Mouse (Mus musculus): Measurements from ENCODE around the gene Nexn.
A peak's percentile ranks its signal among the peaks of the same experiment; 100 is the strongest.

The Nexn gene

DNA sequence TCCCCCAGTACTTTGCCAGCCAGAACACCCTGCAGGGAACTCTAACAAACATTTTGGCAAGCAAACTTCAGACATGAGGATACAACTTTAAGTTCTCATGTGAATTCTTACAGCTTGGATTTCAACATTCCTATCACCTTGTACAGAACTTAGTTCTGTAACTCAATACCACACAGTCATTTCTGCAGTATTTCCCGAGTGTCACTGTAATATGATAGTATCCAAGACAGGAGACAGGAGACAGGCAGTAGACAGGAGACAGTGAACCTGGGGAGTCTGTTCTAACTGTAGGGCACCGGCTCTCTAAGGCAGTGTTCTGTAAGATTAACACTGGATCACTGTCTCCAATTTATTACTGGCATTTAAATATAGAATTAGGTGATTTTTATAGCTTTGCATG is 12.3 kb upstream of the Nexn start:
- no peak for DNase-seq (ENCODE audit: low read depth, low spot score)

DNA sequence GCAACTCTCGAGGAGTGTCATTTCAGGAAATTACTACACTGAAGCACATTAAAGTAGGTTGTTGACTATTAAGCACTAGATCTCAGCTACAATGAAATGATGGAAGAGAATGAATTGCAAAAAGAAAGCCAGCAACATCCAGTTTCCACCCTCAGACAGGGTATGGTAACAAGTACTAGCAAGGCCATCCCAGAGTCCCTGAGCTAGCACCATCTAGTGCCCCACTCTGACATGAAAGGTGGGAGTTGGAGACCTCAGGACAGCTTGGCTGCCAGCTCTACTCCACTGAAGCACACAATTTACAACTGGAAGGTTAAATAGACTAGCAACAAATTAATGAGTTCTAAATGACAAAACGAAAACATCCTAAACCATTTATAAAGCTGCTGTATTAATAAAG is 11.8 kb upstream of the Nexn start:
- no peak for DNase-seq (ENCODE audit: low read depth, low spot score)

DNA sequence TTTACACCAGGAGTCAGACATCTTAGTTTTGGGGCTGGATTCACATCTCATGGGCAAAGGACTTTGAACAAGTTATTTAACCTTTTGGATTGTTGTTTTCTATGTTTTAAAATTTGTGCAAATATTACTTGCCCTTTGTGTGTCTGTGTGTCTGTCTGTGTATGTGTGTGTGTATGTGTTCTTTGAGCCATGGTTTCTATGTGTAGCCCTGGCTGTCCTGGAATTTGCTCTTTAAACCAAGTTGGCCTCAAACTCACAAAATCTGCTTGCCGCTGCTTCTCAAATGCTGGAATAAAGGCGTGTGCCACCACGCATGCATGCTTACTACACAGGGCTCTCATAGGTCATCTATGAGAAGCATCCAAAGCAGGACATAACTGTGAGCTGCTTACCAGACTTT is 10.8 kb upstream of the Nexn start:
- no peak for DNase-seq (ENCODE audit: low read depth, low spot score)

DNA sequence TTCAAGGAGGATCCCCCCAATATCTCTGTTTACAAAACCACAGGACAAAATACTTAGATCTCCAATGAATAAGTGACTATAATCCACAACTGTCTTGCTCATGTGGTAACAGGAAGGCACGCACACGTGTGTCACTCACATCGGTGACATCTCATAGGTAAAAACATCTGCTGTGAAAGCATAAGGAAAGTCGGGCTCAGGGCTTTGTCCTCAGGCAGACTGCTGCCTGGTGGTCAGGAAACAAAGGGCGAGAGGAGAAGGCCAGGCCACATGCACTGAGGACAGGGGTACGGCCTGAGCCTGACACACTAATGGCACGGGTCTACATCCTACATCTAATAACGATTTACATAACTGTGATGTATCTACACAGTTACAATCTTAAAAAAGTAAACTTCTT is 8.9 kb upstream of the Nexn start:
- DNase-seq (ENCODE audit: low read depth, low spot score), result no peak

DNA sequence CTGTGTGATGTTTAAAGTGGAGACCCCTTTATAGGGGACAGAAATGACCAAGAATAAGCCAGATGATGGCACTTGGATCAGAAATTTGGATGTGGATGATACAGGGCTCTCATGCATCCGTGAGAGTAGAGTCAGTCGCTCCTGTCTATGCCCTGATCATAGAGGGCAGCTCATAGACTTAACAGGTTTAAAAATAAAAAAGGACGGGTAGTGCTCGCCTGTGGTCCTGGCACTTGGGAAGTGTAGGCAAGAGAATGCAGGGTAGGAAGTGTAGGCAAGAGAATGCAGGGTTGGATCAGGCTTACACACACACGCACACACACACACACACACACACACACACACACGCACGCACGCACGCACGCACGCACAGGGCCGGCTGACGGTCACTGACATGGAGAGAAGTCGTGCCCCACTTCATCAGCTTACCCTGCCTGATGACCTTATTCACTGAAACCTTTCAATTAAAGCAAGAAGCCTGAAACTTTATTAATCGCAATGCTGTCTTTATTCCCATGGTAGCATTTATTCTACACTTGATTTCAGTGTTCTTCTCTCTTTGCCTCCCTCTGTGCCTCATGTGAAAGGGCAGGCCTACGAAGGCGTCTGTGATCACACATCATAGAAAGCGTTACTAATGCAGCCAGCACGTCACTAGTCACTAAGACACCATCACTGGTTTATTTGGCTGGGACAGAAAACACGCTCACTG is 7.0 kb upstream of the Nexn start:
- DNase-seq (ENCODE audit: low read depth, low spot score), result no peak

DNA sequence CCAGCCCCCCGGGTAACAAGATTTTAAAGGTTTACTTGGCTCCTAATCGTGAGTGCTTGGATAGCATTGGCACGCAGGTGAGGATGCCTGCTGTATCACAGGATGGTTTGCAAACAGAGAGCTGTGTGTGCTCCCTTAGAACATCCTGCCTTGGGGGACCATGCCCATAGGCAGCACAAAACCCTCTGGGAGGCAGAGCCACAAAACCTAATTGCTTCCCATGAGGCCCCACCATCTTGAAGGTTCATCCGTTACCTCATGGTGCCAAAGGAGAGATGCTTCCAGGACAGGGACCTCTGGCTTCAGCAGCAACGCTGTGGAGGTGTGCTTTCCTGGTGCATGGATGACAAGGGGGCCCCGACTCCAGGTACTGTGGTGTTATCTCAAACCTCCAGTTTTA is 5.7 kb upstream of the Nexn start:
- DNase-seq (ENCODE audit: low read depth, low spot score), result no peak

DNA sequence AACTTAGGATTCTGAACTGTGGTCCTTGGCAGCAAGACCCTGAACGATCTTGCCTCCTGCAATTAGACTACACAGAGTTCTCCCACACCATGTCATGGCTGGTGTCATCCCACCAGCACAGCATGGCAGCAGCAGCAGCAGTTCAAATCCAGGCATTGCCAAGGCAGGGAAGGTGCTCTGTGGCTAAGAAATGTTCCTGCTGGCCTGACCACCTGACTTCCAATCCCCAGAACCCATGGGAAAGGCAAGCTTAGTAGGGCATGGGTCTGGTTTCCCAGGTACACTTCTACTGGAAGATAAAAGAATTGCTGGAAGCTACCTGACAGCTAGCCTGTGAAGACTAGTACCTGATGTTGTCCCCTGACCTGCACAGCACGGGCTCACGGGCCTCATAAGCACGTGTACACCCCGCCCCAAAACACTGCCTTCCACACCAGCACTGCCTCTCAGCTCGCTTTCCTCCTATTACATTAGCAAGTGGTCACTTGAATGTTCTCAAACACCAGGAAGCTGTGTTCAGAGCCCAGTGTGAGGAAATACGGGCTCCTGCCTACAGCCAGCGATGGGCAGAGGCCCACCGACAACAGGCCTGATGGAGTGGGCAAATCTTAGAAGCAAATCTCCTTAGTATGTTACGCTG is 5.0 kb upstream of the Nexn start:
- no peak for DNase-seq (ENCODE audit: low read depth, low spot score)

DNA sequence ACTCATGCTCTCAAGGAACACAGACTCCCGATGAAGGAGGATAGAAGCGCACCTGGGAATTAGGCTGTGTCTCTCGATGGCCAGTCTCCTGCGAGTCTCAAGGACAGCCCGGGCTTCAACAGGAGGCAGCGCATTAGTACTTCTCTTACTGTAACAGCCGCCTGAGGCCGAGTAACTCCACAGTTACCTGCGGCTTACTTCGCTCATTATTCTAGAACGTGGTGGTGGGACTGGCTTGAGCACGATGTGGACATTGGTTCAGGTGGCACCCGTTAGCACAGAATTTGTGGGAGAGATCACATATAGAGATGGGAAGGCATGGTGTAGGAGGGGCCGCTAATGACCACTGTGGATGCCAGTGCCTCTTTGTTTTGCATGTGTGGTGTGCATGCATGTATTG is 1.9 kb upstream of the Nexn start:
- DNase-seq (ENCODE audit: low read depth, low spot score), result no peak

DNA sequence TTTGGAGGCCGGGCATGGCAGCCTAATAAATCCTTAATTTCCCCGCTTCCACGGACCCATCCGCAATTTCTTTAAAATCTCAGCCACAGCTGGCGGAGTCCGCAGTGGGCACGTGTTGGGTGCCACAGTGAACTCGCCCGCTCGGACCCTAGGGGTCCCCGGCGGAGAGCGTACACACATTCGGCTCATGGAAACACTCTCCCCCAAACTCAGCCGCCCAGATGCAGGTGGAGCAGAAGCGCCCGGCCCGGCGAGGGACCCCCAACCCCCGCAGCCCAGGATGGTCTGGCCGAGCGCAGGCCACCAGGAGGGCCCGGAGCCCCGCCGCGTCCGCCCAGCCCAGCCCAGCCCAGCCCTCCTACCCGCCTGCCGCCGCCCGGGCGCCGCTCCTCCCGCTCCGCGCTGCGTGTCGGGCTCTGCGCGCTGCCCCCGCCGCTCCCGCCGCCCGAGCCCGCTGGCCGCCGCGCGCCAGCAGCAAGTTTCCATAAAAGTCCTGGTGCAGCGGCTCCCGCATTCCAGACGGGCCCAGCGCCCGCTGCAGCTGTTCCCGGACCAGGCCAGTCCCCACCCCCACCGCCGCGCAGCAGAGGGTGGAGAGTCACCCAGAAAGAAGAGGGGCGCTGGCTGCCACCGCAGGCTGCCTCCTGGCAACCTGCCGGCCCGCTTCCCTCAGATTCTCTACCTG is 657 bp downstream of the Nexn start:
- DNase-seq (ENCODE audit: low read depth, low spot score), result peak; percentile 32

DNA sequence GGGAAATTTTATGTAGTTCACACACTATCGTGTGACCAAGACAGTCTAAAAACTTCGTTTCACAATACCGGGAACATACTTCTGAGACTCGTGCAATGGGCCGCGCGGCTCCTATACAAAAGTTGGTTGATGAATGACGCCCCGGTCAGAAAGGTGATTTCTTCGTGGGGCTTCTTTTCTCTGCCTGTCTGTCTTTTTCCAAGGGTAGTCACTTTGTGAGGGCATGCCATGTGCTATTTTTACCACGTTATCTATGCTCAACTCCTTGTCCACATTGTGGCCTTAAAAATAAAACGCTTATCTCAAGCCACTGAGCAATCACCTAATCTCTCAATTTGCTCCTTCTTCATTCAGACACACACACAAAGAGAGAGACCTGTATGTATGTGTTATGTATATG is 1.3 kb downstream of the Nexn start:
- no peak for DNase-seq (ENCODE audit: low read depth, low spot score)

DNA sequence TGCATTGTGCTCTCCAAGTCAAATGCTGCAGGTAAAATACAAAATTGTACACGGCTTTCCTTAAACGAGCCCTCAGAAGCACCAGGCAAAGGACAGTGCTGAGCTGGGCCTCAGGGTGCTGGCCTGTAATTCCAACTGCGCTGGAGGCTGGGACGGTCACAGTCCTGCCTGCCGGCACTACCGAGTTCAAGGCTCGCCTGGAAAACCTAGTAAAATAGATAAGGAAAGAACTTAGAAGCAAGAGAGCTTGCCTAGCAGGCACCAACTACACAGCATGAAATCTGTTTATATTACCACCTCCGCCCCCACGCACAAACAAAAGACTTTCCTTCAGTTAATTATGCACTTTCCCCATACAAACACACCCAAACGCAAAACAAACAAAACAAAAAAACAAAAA is 1.8 kb downstream of the Nexn start:
- DNase-seq (ENCODE audit: low read depth, low spot score), result no peak

DNA sequence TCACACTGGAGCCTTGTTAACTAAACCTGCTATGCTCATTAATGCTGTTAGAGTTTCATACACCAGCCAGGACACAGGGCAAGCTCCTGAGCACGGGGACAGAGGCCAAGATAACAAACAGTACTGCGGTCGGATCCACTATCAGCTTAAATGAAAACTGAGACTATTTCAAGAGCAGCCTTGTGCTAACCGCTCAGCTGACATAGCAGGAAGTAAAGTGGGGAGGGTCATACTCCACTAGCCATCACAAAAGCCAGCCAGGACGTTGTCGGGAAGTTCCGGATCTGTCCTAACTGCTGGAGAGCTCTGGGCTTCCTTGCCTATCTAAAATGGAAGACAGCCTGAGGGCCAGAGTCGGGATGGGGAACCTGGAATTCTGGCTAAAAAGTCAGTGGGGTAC is 4.2 kb downstream of the Nexn start:
- no peak for DNase-seq (ENCODE audit: low read depth, low spot score)

DNA sequence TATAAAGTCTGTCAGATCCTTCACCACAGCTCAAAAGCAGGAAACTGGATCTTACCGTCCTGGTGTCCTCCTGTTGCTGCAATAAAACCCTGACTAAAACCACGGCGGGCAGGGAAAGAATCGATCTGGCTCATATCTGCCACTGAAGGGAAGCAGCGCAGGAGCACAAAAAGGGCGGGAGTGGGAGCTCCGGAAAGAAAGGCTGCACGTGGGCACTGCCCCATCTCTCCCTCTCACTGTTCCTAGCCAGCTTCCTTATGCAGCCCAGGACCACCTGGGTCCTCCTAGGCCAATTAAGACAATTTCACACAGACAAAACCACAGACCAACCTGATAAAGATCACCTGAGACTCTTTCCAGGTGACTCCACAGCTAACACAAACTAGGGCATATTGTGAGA is 4.7 kb downstream of the Nexn start:
- no peak for DNase-seq (ENCODE audit: low read depth, low spot score)

DNA sequence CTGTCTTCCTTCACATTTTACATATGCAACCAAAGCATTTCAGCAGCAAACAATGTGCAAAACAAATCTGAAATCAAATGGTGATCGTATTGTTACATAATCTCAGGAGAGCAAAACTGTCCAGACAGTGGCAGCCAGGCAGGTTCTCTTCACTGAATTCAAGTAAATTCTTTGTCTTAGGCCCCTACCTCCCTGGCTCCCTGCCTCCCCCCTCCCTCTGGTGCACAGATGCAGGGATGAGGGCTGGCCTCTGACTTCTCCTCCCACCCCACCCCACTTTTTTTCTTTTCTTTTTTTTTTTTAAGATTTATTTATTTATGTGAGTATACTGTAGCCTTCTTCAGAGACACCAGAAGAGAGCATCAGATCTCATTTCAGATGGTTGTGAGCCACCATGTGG is 5.8 kb downstream of the Nexn start:
- DNase-seq (ENCODE audit: low read depth, low spot score), result no peak

DNA sequence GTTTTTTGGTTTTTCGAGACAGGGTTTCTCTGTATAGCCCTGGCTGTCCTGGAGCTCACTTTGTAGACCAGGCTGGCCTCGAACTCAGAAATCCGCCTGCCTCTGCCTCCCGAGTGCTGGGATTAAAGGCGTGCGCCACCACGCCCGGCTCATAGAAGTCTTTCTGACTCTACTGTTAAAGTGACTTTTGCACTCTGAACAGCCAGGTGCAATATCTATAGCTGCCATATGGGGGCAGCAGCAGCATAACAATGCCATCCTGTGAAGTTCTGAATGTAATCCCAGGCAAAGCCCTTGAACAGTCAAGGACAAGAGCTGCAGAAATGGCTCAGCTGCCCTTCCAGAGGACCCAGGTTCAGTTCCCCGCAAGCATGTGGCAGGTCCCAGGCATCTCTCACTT is 6.7 kb downstream of the Nexn start:
- DNase-seq (ENCODE audit: low read depth, low spot score), result peak; percentile 72

DNA sequence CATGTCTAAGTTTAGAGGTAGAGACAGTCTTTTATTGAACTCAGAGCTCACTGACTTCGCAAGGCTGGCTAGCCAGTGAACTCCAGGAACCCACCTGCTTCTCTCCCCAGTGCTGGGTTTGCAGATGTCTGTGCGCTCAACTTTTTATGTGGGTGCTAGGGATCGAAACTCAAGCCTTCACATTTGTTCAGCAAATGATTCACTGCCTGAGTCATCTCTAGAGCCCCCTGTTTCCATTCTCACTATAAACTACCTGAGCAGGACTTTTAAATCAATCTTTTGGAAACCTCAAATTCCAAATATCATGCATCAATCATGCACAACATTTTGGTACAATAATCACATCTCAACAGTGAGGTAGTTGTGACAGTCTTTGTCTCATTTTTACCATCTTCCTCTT is 8.6 kb downstream of the Nexn start:
- DNase-seq (ENCODE audit: low read depth, low spot score), result no peak

DNA sequence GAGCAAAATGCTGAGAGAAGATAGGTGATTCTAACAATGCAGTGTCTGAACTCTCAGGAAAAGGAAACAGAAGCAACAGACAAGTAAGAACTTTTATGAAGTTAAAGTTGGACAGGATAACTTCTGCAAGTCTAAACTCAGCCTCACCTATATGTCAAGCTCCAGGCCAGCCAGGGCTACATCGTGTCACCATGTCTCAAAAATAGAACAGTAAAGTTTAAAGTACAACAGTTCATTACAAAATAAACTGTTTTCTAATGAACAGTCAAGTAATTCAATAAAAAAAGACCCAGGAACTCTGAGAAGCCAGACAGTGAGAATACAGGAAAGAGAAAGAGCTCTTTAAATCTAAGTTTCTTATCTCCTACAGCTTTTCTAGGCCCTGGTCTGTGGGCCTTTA is 15.7 kb downstream of the Nexn start:
- no peak for DNase-seq (ENCODE audit: low read depth, low spot score)

DNA sequence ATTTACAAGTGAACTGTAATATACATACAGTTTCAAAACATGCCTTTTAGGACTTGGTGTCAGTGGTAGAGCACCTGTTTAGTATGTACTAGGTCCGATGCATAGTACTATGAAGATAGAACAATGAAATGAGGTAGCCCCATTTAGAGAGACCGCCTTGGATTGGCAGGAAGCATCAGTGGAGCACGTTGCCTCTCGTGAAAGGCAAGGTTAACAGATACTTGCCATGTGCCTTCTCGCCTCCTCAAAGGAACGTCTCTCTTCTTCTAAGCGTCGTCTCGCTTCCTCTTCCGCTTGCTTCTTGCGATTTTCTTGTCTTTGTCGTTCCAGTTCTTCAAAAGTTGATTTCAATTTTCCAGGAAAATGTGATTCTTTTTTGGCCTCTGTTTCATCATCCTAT is 18.4 kb downstream of the Nexn start:
- no peak for DNase-seq (ENCODE audit: low read depth, low spot score)

DNA sequence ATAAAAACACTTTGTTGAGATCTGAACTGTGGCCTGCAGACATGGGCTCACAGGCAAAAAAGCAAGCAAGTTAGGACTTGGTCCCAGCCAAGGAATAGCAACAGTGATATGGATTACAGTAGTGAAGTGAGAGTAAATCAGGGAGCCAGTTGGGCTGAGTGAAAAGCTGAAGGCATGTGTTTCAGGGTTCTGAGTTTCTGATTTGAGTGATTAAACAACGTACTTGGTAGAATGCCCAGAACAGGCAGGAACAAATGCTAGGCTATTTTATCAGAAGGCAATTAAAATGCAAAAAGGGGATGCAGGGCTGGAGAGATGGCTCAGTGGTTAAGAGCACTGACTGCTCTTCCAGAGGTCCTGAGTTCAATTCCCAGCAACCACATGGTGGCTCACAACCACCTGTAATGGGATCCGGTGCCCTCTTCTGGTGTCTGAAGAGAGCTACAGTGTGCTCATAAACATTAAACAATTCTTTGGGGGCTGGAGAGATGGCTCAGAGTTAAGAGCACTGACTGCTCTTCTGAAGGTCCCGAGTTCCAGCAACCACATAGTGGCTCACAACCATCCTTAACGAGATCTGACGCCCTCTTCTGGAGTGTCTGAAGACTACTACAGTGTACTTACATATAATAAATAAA is 20.8 kb downstream of the Nexn start:
- peak; percentile 48 for DNase-seq (ENCODE audit: low read depth, low spot score)

DNA sequence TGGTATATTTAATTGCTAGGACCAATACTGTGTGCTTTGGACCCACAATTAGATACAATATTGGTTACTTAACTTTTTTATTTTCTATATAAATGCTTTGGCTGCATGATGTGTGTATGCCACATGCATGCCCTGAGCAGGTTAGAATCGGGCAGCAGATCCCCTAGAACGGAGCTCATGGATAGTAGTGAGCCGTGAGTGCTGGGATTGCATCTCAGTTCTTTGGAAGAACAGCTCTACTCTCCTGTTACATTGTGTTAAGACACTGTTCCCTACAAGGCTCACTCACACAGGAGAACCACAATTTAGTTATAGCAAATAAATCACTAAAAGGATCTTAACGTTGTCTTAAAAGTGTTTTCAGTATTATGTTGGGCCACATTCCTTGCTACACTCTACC is 22.8 kb downstream of the Nexn start:
- DNase-seq (ENCODE audit: low read depth, low spot score), result no peak

DNA sequence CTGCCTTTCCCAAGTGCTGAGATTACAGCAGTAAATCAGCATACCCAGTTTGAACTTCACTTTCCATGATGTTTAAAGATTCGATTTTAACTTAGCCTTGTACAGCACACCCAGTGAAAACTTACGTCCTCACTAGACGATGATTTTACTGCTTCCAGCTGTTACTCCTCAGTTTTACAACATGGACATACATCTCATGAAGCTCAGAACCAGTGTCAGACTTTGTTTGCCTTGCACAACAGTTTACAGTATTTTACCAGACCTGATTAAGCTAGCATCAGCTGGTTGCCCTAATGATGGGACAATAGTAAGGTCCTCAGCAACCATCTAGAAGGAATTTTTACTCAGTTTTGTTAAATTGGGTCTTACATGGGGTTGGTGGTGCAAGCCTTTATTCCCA is 25.1 kb downstream of the Nexn start:
- DNase-seq (ENCODE audit: low read depth, low spot score), result no peak

DNA sequence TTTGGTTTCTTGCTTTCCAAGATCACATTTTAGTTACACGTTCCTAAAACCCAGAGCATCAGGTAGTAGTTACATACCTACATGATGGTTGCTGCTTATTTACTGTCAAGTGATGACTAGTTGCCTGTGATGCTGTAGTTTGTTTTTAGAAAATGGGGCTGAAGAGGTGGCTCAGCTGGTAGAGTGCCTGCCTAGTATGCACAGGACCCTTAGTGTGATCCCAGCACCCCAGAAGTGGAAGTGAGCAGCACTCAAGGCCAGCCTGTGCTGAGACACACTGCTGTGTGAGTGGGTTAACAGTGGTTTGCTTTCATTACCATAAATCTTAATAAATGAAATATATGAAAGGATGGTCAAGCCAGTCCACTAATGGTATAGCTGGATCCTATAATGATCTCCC is 26.6 kb downstream of the Nexn start:
- no peak for DNase-seq (ENCODE audit: low read depth, low spot score)

DNA sequence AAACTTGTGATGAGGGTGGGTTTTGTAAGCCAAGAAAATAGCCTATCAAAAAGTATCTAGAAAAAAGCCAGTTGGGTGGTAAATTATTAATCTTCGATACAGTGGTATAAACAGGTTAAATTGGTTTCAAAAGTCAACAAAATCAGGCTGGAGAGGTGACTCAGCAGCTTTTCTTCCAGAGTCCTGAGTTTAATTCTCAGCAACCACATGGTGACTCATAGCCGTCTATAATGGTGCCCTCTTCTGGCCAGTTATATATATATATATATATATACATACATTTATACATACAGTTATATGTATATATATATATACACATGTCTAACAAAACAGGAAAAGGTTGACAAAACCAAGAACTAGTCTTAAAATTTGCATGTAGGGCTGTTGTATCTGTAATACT is 27.3 kb downstream of the Nexn start:
- peak; percentile 45 for DNase-seq (ENCODE audit: low read depth, low spot score)

Measured in ES-CJ7 (cell line).